Comparison of ENCODE assay signal across 11 mouse cellular contexts in the genomic region with DNA sequence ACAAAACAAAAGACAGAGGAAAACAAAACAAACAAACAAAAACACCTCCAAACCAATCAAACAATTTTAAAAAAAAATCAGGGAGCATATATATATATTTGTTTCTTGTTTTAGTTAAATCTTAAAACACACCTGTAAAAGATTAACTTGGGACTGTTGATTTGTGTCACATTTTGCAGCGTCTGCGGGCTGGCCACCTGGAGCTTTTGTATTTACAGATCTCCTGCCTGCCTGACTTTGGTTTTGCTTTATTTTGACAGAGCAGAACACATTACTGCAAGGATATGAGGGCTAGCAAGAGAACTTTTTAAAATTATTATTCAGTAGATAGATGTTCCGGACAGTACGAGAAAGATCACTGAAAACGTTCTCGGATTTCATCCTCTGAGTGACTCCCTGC. TPM values are rescaled to one million over a fixed set of nuclear protein-coding genes. Genes with fewer than 3 reads are reported as not detected.
DNase-seq lines count a peak whose midpoint lies in the region; ATAC-seq lines count a peak whose summit lies in the region.
"Had no signal": no experiment of that assay in that cellular context is flagged by ENCODE, and none has a peak within 500 bp of the region (broad histone marks: within the 10 kb centered on the region; RNA-seq: fewer than 3 reads in every experiment).

No protein-coding gene starts in this region.

- peak overlapping the region; percentile 22; the same call in 1 of the 2 replicates for H3K9ac ChIP-seq in heart, embryonic 15.5 days
- no peak overlapping the region for H3K9ac ChIP-seq in neural tube, embryonic 12.5 days
- H3K9ac ChIP-seq in neural tube, embryonic 15.5 days (replicated peaks) = no peak overlapping the region
- peak overlapping the region; percentile 46; the same call in 1 of the 2 replicates for H3K9ac ChIP-seq in limb, embryonic 13.5 days

- DNase-seq in heart, postnatal 14 days = no peak
- no peak for DNase-seq in testis, postnatal 10 days (ENCODE audit: low spot score)
- DNase-seq in embryo, embryonic 9.5 days (ENCODE audit: extremely low spot score) = no peak
- DNase-seq in left cerebral cortex, postnatal 25 days (ENCODE audit: low spot score in 2 of 2) = no peak
- DNase-seq: cerebellum, adult 8-10 months; thymus, postnatal 36 days had no signal

- no peak for ATAC-seq in heart, embryonic 15.5 days (replicated peaks; ENCODE audit: insufficient number of reproducible peaks, insufficient read depth, low FRiP score, low read depth)
- no peak for ATAC-seq in neural tube, embryonic 12.5 days (ENCODE audit: low FRiP score, low read depth)
- no peak for ATAC-seq in neural tube, embryonic 15.5 days (ENCODE audit: low FRiP score)
- no peak for ATAC-seq in limb, embryonic 13.5 days (ENCODE audit: low FRiP score, low read depth)

- no peaks in the 10 kb centered on the region for H3K36me3 ChIP-seq in heart, embryonic 15.5 days
- no peaks in the 10 kb centered on the region for H3K36me3 ChIP-seq in neural tube, embryonic 12.5 days
- H3K36me3 ChIP-seq in neural tube, embryonic 15.5 days = no peaks in the 10 kb centered on the region
- no peaks in the 10 kb centered on the region for H3K36me3 ChIP-seq in limb, embryonic 13.5 days

- H3K4me2 ChIP-seq in heart, embryonic 15.5 days = no peak overlapping the region
- H3K4me2 ChIP-seq in neural tube, embryonic 12.5 days (replicated peaks) = peak overlapping the region; percentile 7; the same call in 1 of the 2 replicates
- H3K4me2 ChIP-seq in neural tube, embryonic 15.5 days = no peak overlapping the region
- H3K4me2 ChIP-seq in limb, embryonic 13.5 days (replicated peaks) = peak overlapping the region; percentile 34

- WGBS in heart, embryonic 15.5 days = 24% methylated on average over 6 of the region's 6 CpGs
- 8% methylated on average over 6 of the region's 6 CpGs for WGBS in neural tube, embryonic 12.5 days
- WGBS in neural tube, embryonic 15.5 days = 32% methylated on average over 6 of the region's 6 CpGs
- 7% methylated on average over 6 of the region's 6 CpGs for WGBS in limb, embryonic 13.5 days

- H3K4me1 ChIP-seq in heart, embryonic 15.5 days (replicated peaks) = peaks cover 78% of the 10 kb centered on the region
- peaks cover 51% of the 10 kb centered on the region for H3K4me1 ChIP-seq in neural tube, embryonic 12.5 days
- H3K4me1 ChIP-seq in neural tube, embryonic 15.5 days = peaks cover 26% of the 10 kb centered on the region
- H3K4me1 ChIP-seq in limb, embryonic 13.5 days = peaks cover 77% of the 10 kb centered on the region

- H3K9me3 ChIP-seq in heart, embryonic 15.5 days (replicated peaks) = no peaks in the 10 kb centered on the region
- no peaks in the 10 kb centered on the region for H3K9me3 ChIP-seq in neural tube, embryonic 12.5 days
- H3K9me3 ChIP-seq in neural tube, embryonic 15.5 days (replicated peaks) = no peaks in the 10 kb centered on the region
- no peaks in the 10 kb centered on the region for H3K9me3 ChIP-seq in limb, embryonic 13.5 days

- H3K27ac ChIP-seq in heart, embryonic 15.5 days = peak overlapping the region; percentile 93
- 0 out of 2 replicates have a peak overlapping the region, but pooled peaks have one; percentile 51 for H3K27ac ChIP-seq in neural tube, embryonic 12.5 days
- H3K27ac ChIP-seq in neural tube, embryonic 15.5 days (replicated peaks) = no peak overlapping the region
- peak overlapping the region; percentile 91 for H3K27ac ChIP-seq in limb, embryonic 13.5 days

- no peak overlapping the region for H3K4me3 ChIP-seq in heart, embryonic 15.5 days
- H3K4me3 ChIP-seq in neural tube, embryonic 12.5 days = no peak overlapping the region
- H3K4me3 ChIP-seq in neural tube, embryonic 15.5 days (replicated peaks) = no peak overlapping the region
- no peak overlapping the region for H3K4me3 ChIP-seq in limb, embryonic 13.5 days
- H3K4me3 ChIP-seq: myocyte had no signal

- intact Hi-C loops in heart, postnatal 14 days (cut with DNase I) = no loop called here
- intact Hi-C loops in left cerebral cortex, postnatal 25 days (cut with DNase I) = no loop called here

- no peaks in the 10 kb centered on the region for H3K27me3 ChIP-seq in heart, embryonic 15.5 days
- H3K27me3 ChIP-seq in neural tube, embryonic 12.5 days (replicated peaks) = no peaks in the 10 kb centered on the region
- H3K27me3 ChIP-seq in neural tube, embryonic 15.5 days (replicated peaks) = no peaks in the 10 kb centered on the region
- H3K27me3 ChIP-seq in limb, embryonic 13.5 days = no peaks in the 10 kb centered on the region

RNA-seq across cellular contexts. Expression of gene Fignl1, which starts 22.8 kb away (rescaled TPM):
- polyA plus RNA-seq in heart, embryonic 15.5 days (2015; fragmentation: Nextera tagmentation; extraction: Ambion mirVana) = 42.5 and 45.8 TPM in 2 replicates
- 1 to 10 TPM; 1.0 to 2.3 TPM for total RNA-seq in heart, postnatal 14 days (2021)
- 44.0 and 44.9 TPM in 2 replicates for polyA plus RNA-seq in neural tube, embryonic 12.5 days (2016; fragmentation: Nextera tagmentation; extraction: Ambion mirVana)
- 8.7 and 19.6 TPM in 2 replicates for polyA plus RNA-seq in neural tube, embryonic 15.5 days (2015; fragmentation: Nextera tagmentation; extraction: Ambion mirVana)
- 53.9 and 57.4 TPM in 2 replicates for polyA plus RNA-seq in limb, embryonic 13.5 days (2015; fragmentation: Nextera tagmentation; extraction: Ambion mirVana)
- 1 to 10 TPM in 1 of 2 experiments, under 1 TPM in 1; 0.73 to 1.0 TPM for total RNA-seq in left cerebral cortex, postnatal 25 days (2021)

Comparison
In these comparisons a context has a peak if more than half of its experiments do, and no peak if none do; other contexts are left out.
1. H3K4me2 ChIP-seq: peak in neural tube, embryonic 12.5 days (single experiment) and limb, embryonic 13.5 days (single experiment); none in heart, embryonic 15.5 days (single experiment) and neural tube, embryonic 15.5 days (single experiment).
2. H3K9ac ChIP-seq: peak in heart, embryonic 15.5 days (single experiment) and limb, embryonic 13.5 days (single experiment); none in neural tube, embryonic 12.5 days (single experiment) and neural tube, embryonic 15.5 days (single experiment).